Mouse (Mus musculus) cortical plate, adult 2 months (tissue): ENCODE results near the gene Atf4. TPM values are rescaled to one million over a fixed set of nuclear protein-coding genes. Genes with fewer than 3 reads are reported as not detected.

Experiments
- H3K27ac ChIP-seq: fragments of 200-500 bp; 2 replicates; pipeline ENCODE4 v1.5.1; 2012; ENCODE audit warnings: low read length, control low read depth, inconsistent platforms; ENCODE audit not compliant: insufficient read depth
- H3K4me1 ChIP-seq: fragments of 200-500 bp; 2 replicates; pipeline ENCODE4 v1.6.1; 2011; ENCODE audit warnings: low read length; ENCODE audit not compliant: control insufficient read depth, insufficient read depth
- H3K4me3 ChIP-seq: fragments of 200-500 bp; 2 replicates; pipeline ENCODE4 v1.5.1; 2011; ENCODE audit warnings: mild to moderate bottlenecking, low read length, control low read depth; ENCODE audit not compliant: insufficient read depth
- CTCF ChIP-seq: fragments of 200-500 bp; IDR thresholded peaks from 2 replicates; pipeline ENCODE4 v1.5.1; 2011; ENCODE audit warnings: mild to moderate bottlenecking, control low read depth, low read length; ENCODE audit not compliant: insufficient read depth; ENCODE audit errors: extremely low read depth
- POLR2A ChIP-seq: fragments of 200-500 bp; IDR thresholded peaks from 2 replicates; pipeline ENCODE4 v1.6.1; 2011; ENCODE audit warnings: mild to moderate bottlenecking, low read length, control low read depth; ENCODE audit not compliant: insufficient read depth; ENCODE audit errors: extremely low read depth
- polyA plus RNA-seq: library from polyadenylated mRNA; depleted of rRNA; stranded (reverse); fragments of >200 nt; gene quantifications from 2 replicates; pipeline ENCODE4 v1.2.3, GENCODE M21; 2012; rRNA removed

Atf4 gene
- polyA plus RNA-seq = 178 and 198 TPM in 2 replicates

GRCm38 (mm10) chr15:80254847-80255645 lies at the start of gene Atf4:
Gene Atf4, plus strand, starts transcription at chr15:80255184.
- Histone ChIP-seq H3K27ac (peak within 1 kb of the TSS; percentile 99), H3K4me3 (peak within 1 kb of the TSS; percentile 80), H3K4me1 (no peaks in the 10 kb centered on the region; the same call in 1 of the 2 replicates)
- TF ChIP-seq CTCF (no peak), POLR2A (peak; percentile 100)

- Histone ChIP-seq H3K4me1 (peaks cover 7% of the 10 kb centered on the region), H3K27ac (no peak overlapping the region), H3K4me3 (no peak overlapping the region)
- TF ChIP-seq CTCF = no peak
- TF ChIP-seq POLR2A = no peak
Measured at GRCm38 (mm10) chr15:80206057-80206565, 48.9 kb upstream of the Atf4 start.

- no peaks in the 10 kb centered on the region for H3K4me1 ChIP-seq
- no peak overlapping the region for H3K4me3 ChIP-seq
- no peak overlapping the region for H3K27ac ChIP-seq
- no peak for TF ChIP-seq POLR2A
- TF ChIP-seq CTCF = no peak
Measured at GRCm38 (mm10) chr15:80208446-80208845, 46.5 kb upstream of the Atf4 start.

GRCm38 (mm10) chr15:80213688-80214087 lies 41.3 kb upstream of the Atf4 start:
- no peak for TF ChIP-seq CTCF
- TF ChIP-seq POLR2A = no peak
- H3K4me3 ChIP-seq = no peak overlapping the region
- H3K4me1 ChIP-seq = no peaks in the 10 kb centered on the region
- no peak overlapping the region for H3K27ac ChIP-seq

GRCm38 (mm10) chr15:80215716-80216479 lies 39.1 kb upstream of the Atf4 start:
- no peak overlapping the region for H3K4me3 ChIP-seq
- TF ChIP-seq POLR2A = no peak
- TF ChIP-seq CTCF = peak; percentile 51
- no peaks in the 10 kb centered on the region for H3K4me1 ChIP-seq
- no peak overlapping the region for H3K27ac ChIP-seq

GRCm38 (mm10) chr15:80216480-80216820 lies 38.5 kb upstream of the Atf4 start:
- no peak for TF ChIP-seq POLR2A
- TF ChIP-seq CTCF = no peak
- no peaks in the 10 kb centered on the region for H3K4me1 ChIP-seq
- H3K4me3 ChIP-seq = no peak overlapping the region
- H3K27ac ChIP-seq = no peak overlapping the region

GRCm38 (mm10) chr15:80217476-80217875 lies 37.5 kb upstream of the Atf4 start:
- no peaks in the 10 kb centered on the region for H3K4me1 ChIP-seq
- H3K27ac ChIP-seq = no peak overlapping the region
- H3K4me3 ChIP-seq = no peak overlapping the region
- TF ChIP-seq CTCF = no peak
- TF ChIP-seq POLR2A = no peak

GRCm38 (mm10) chr15:80219211-80219610 lies 35.8 kb upstream of the Atf4 start:
- H3K4me1 ChIP-seq = no peaks in the 10 kb centered on the region
- TF ChIP-seq CTCF (no peak), POLR2A (no peak)
- H3K4me3 ChIP-seq = no peak overlapping the region

GRCm38 (mm10) chr15:80219705-80220657 lies 35.0 kb upstream of the Atf4 start:
- Histone ChIP-seq H3K27ac (no peak overlapping the region), H3K4me3 (no peak overlapping the region), H3K4me1 (no peaks in the 10 kb centered on the region)
- TF ChIP-seq CTCF = no peak
- TF ChIP-seq POLR2A = no peak

More at GRCm38 (mm10) chr15:80219211-80219610, 35.8 kb upstream of the Atf4 start:
- no peak overlapping the region for H3K27ac ChIP-seq
